Mouse (Mus musculus): ENCODE results near the gene 2410004P03Rik. TPM values are rescaled to one million over a fixed set of nuclear protein-coding genes. Genes with fewer than 3 reads are reported as not detected.

The 2410004P03Rik gene
- polyA plus RNA-seq, 1 experiment from 2014 or later: 0.59 TPM

GRCm38 (mm10) chr12:16996886-16997462, 14.6 kb downstream of the 2410004P03Rik start:
- Histone ChIP-seq H3K4me1 (replicated peaks; ENCODE audit: insufficient read depth, low read length) (peaks cover 5% of the 10 kb centered on the region; the same call in 1 of the 2 replicates), H3K4me3 (replicated peaks; ENCODE audit: low read depth, low read length) (no peak overlapping the region), H3K27me3 (ENCODE audit: insufficient read depth, low read length) (no peaks in the 10 kb centered on the region), H3K9me3 (replicated peaks; ENCODE audit: low read length) (no peaks in the 10 kb centered on the region), H3K27ac (no peak overlapping the region), H3K9ac (ENCODE audit: low read depth, low read length) (no peak overlapping the region), H3K36me3 (ENCODE audit: insufficient read depth, low read length) (no peaks in the 10 kb centered on the region), H3K4me2 (ENCODE audit: low read length) (no peak overlapping the region)
- DNase-seq (ENCODE audit: low spot score) (no peak), ATAC-seq (replicated peaks; ENCODE audit: low FRiP score, low read depth) (no peak)
- no peak for TF ChIP-seq CTCF (IDR thresholded peaks at IDR 0.05; ENCODE audit: low read depth)
- 91% methylated on average over 5 of the region's 5 CpGs for WGBS

- ATAC-seq (replicated peaks; ENCODE audit: low FRiP score, low read depth) (no peak), DNase-seq (ENCODE audit: low spot score) (no peak)
- no peaks in the 10 kb centered on the region for H3K36me3 ChIP-seq (ENCODE audit: insufficient read depth, low read length)
- no peak overlapping the region for H3K4me3 ChIP-seq (replicated peaks; ENCODE audit: low read depth, low read length)
- H3K9ac ChIP-seq (ENCODE audit: low read depth, low read length): no peak overlapping the region
- TF ChIP-seq CTCF (IDR thresholded peaks at IDR 0.05; ENCODE audit: low read depth): no peak
- 78% methylated on average over 5 of the region's 5 CpGs for WGBS
- no peaks in the 10 kb centered on the region for H3K27me3 ChIP-seq (ENCODE audit: insufficient read depth, low read length)
- peaks cover 5% of the 10 kb centered on the region; the same call in 1 of the 2 replicates for H3K4me1 ChIP-seq (replicated peaks; ENCODE audit: insufficient read depth, low read length)
- H3K9me3 ChIP-seq (replicated peaks; ENCODE audit: low read length): no peaks in the 10 kb centered on the region
- H3K27ac ChIP-seq: no peak overlapping the region
- no peak overlapping the region for H3K4me2 ChIP-seq (ENCODE audit: low read length)
Observed at GRCm38 (mm10) chr12:16996281-16996680, 15.2 kb downstream of the 2410004P03Rik start.

GRCm38 (mm10) chr12:16994291-16994690, 17.2 kb downstream of the 2410004P03Rik start:
- H3K4me1 ChIP-seq (replicated peaks; ENCODE audit: insufficient read depth, low read length): peaks cover 4% of the 10 kb centered on the region; the same call in 1 of the 2 replicates
- H3K36me3 ChIP-seq (ENCODE audit: insufficient read depth, low read length): no peaks in the 10 kb centered on the region
- H3K4me3 ChIP-seq (replicated peaks; ENCODE audit: low read depth, low read length): no peak overlapping the region
- no peak for ATAC-seq (replicated peaks; ENCODE audit: low FRiP score, low read depth)
- no peak overlapping the region for H3K27ac ChIP-seq
- no peak for TF ChIP-seq CTCF (IDR thresholded peaks at IDR 0.05; ENCODE audit: low read depth)
- no peak for DNase-seq (ENCODE audit: low spot score)
- no peaks in the 10 kb centered on the region for H3K27me3 ChIP-seq (ENCODE audit: insufficient read depth, low read length)
- no peaks in the 10 kb centered on the region for H3K9me3 ChIP-seq (replicated peaks; ENCODE audit: low read length)
- WGBS: 96% methylated on average over 2 of the region's 2 CpGs
- H3K4me2 ChIP-seq (ENCODE audit: low read length): no peak overlapping the region
- H3K9ac ChIP-seq (ENCODE audit: low read depth, low read length): no peak overlapping the region

- no peaks in the 10 kb centered on the region for H3K27me3 ChIP-seq (ENCODE audit: insufficient read depth, low read length)
- DNase-seq (ENCODE audit: low spot score): no peak
- no peak overlapping the region for H3K27ac ChIP-seq
- H3K4me1 ChIP-seq (replicated peaks; ENCODE audit: insufficient read depth, low read length): no peaks in the 10 kb centered on the region
- no peak overlapping the region for H3K9ac ChIP-seq (ENCODE audit: low read depth, low read length)
- H3K4me3 ChIP-seq (replicated peaks; ENCODE audit: low read depth, low read length): no peak overlapping the region
- TF ChIP-seq CTCF (IDR thresholded peaks at IDR 0.05; ENCODE audit: low read depth): no peak
- H3K9me3 ChIP-seq (replicated peaks; ENCODE audit: low read length): no peaks in the 10 kb centered on the region
- H3K36me3 ChIP-seq (ENCODE audit: insufficient read depth, low read length): no peaks in the 10 kb centered on the region
- H3K4me2 ChIP-seq (ENCODE audit: low read length): no peak overlapping the region
- ATAC-seq (replicated peaks; ENCODE audit: low FRiP score, low read depth): no peak
- WGBS: 84% methylated on average over 2 of the region's 2 CpGs
Observed at GRCm38 (mm10) chr12:16992355-16992754, 19.2 kb downstream of the 2410004P03Rik start.

GRCm38 (mm10) chr12:16991376-16991775, 20.2 kb downstream of the 2410004P03Rik start:
- 81% methylated on average over 2 of the region's 2 CpGs for WGBS
- Histone ChIP-seq H3K4me2 (ENCODE audit: low read length) (no peak overlapping the region), H3K27ac (no peak overlapping the region), H3K36me3 (ENCODE audit: insufficient read depth, low read length) (no peaks in the 10 kb centered on the region), H3K9ac (ENCODE audit: low read depth, low read length) (no peak overlapping the region), H3K27me3 (ENCODE audit: insufficient read depth, low read length) (no peaks in the 10 kb centered on the region), H3K4me3 (replicated peaks; ENCODE audit: low read depth, low read length) (no peak overlapping the region), H3K9me3 (replicated peaks; ENCODE audit: low read length) (no peaks in the 10 kb centered on the region), H3K4me1 (replicated peaks; ENCODE audit: insufficient read depth, low read length) (no peaks in the 10 kb centered on the region)
- no peak for TF ChIP-seq CTCF (IDR thresholded peaks at IDR 0.05; ENCODE audit: low read depth)
- ATAC-seq (replicated peaks; ENCODE audit: low FRiP score, low read depth) (no peak), DNase-seq (ENCODE audit: low spot score) (no peak)

GRCm38 (mm10) chr12:16985778-16986177, 25.7 kb downstream of the 2410004P03Rik start:
- TF ChIP-seq CTCF (IDR thresholded peaks at IDR 0.05; ENCODE audit: low read depth): peak; percentile 33; the same call in 1 of the 2 replicates
- H3K36me3 ChIP-seq (ENCODE audit: insufficient read depth, low read length): peaks cover 13% of the 10 kb centered on the region; the same call in 1 of the 2 replicates
- no peaks in the 10 kb centered on the region for H3K9me3 ChIP-seq (replicated peaks; ENCODE audit: low read length)
- no peak for ATAC-seq (replicated peaks; ENCODE audit: low FRiP score, low read depth)
- no peak overlapping the region for H3K9ac ChIP-seq (ENCODE audit: low read depth, low read length)
- DNase-seq (ENCODE audit: low spot score): no peak
- WGBS: 88% methylated on average over 1 of the region's 1 CpGs
- no peaks in the 10 kb centered on the region for H3K27me3 ChIP-seq (ENCODE audit: insufficient read depth, low read length)
- H3K4me3 ChIP-seq (replicated peaks; ENCODE audit: low read depth, low read length): no peak overlapping the region
- no peaks in the 10 kb centered on the region for H3K4me1 ChIP-seq (replicated peaks; ENCODE audit: insufficient read depth, low read length)
- no peak overlapping the region for H3K4me2 ChIP-seq (ENCODE audit: low read length)
- no peak overlapping the region for H3K27ac ChIP-seq

- Histone ChIP-seq H3K9me3 (replicated peaks; ENCODE audit: low read length) (no peaks in the 10 kb centered on the region), H3K9ac (ENCODE audit: low read depth, low read length) (no peak overlapping the region), H3K4me1 (replicated peaks; ENCODE audit: insufficient read depth, low read length) (no peaks in the 10 kb centered on the region), H3K27ac (no peak overlapping the region), H3K27me3 (ENCODE audit: insufficient read depth, low read length) (no peaks in the 10 kb centered on the region), H3K4me3 (replicated peaks; ENCODE audit: low read depth, low read length) (no peak overlapping the region), H3K36me3 (ENCODE audit: insufficient read depth, low read length) (peaks cover 47% of the 10 kb centered on the region), H3K4me2 (ENCODE audit: low read length) (no peak overlapping the region)
- ATAC-seq (replicated peaks; ENCODE audit: low FRiP score, low read depth) (no peak), DNase-seq (ENCODE audit: low spot score) (no peak)
- no peak for TF ChIP-seq CTCF (IDR thresholded peaks at IDR 0.05; ENCODE audit: low read depth)
Observed at GRCm38 (mm10) chr12:16977120-16977519, 34.4 kb downstream of the 2410004P03Rik start.
